Mouse (Mus musculus) midbrain, embryonic 14.5 days (tissue): ENCODE measurements around the gene Wfdc15a. TPM values are rescaled to one million over a fixed set of nuclear protein-coding genes. Genes with fewer than 3 reads are reported as not detected.

Experiments
- ATAC-seq: fragments of 200-750 bp; cut with Nextera tagmentation; 2 replicates; pipeline ENCODE4 v1.8.0; 2017; ENCODE audit warnings: moderate number of reproducible peaks, moderate library complexity; ENCODE audit not compliant: low FRiP score, low TSS enrichment
- DNase-seq: peaks from one replicate; pipeline ENCODE4 v3.0.0-alpha.2; 2015
- H3K27ac ChIP-seq: fragments of 300-500 bp; sonication (generic); replicated peaks from 2 replicates; pipeline ENCODE4 v1.5.1; 2014; ENCODE audit warnings: mild to moderate bottlenecking, low read depth, low read length, moderate library complexity
- H3K27me3 ChIP-seq: fragments of 300-500 bp; sonication (generic); 2 replicates; pipeline ENCODE4 v1.6.1; 2014; ENCODE audit warnings: low read length, control low read depth, mixed read lengths; ENCODE audit not compliant: control insufficient read depth, insufficient read depth
- H3K36me3 ChIP-seq: fragments of 300-500 bp; sonication (generic); 2 replicates; pipeline ENCODE4 v1.6.1; 2014; ENCODE audit warnings: low read length, control low read depth; ENCODE audit not compliant: control insufficient read depth, insufficient read depth
- H3K4me1 ChIP-seq: fragments of 300-500 bp; sonication (generic); 2 replicates; pipeline ENCODE4 v1.6.1; 2014; ENCODE audit warnings: mild to moderate bottlenecking, antibody characterized with exemption, low read length, control low read depth; ENCODE audit not compliant: control insufficient read depth, insufficient read depth
- H3K4me2 ChIP-seq: fragments of 300-500 bp; sonication (generic); 2 replicates; pipeline ENCODE4 v1.6.1; 2014; ENCODE audit warnings: mild to moderate bottlenecking, low read length, moderate library complexity
- H3K4me3 ChIP-seq: fragments of 300-500 bp; sonication (generic); replicated peaks from 2 replicates; pipeline ENCODE4 v1.5.1; 2014; ENCODE audit warnings: low read depth, low read length
- H3K9ac ChIP-seq: fragments of 300-500 bp; sonication (generic); replicated peaks from 2 replicates; pipeline ENCODE4 v1.6.1; 2014; ENCODE audit warnings: mild to moderate bottlenecking, low read length, moderate library complexity
- H3K9me3 ChIP-seq: fragments of 300-500 bp; sonication (generic); 2 replicates; pipeline ENCODE4 v1.6.1; 2016; ENCODE audit warnings: low read length, control low read depth, mixed read lengths; ENCODE audit not compliant: control insufficient read depth
- whole genome bisulfite sequencing: fragments of 180-500 bp; shearing (Covaris S2); extraction: QIAGEN DNeasy Blood & Tissue Kit; methylation state at CpG from one replicate; pipeline ENCODE4 v1.1.7; 2014; 5-methylcytosine and 5-hydroxymethylcytosine counted together
- polyA plus RNA-seq: library from polyadenylated mRNA; unstranded; fragments of >200 nt; fragmentation: Nextera tagmentation; extraction: Ambion mirVana; gene quantifications from 2 replicates; pipeline ENCODE4 v1.2.1, GENCODE M21; 2014

The Wfdc15a gene
- polyA plus RNA-seq, 1 experiment from 2014 or later, result not detected

DNA sequence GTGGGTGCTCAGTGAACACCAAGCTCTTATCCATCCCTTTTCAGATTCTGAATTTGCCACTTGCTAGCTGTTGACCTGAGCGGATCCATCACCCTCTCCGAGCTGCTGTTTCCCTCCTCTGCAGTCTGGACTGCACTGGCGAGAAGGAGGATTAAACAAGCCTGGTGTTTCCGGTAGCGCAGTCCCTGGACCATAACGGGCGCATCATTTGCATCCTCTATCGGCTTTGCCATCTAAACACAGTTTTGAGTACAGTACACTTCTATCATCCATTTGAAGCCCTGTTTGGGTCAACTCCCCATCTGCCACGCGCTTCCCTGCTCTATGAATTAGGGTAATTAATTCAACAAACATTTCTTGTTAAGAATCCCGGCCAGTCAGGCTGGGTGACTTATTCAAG, 29.6 kb downstream of the Wfdc15a start:
- no peaks in the 10 kb centered on the region for H3K9me3 ChIP-seq
- peaks cover 59% of the 10 kb centered on the region for H3K27me3 ChIP-seq
- no peak overlapping the region for H3K27ac ChIP-seq
- 0 out of 2 replicates have a peak overlapping the region, but pooled peaks have one; percentile 32 for H3K4me3 ChIP-seq
- peaks cover 9% of the 10 kb centered on the region; the same call in 1 of the 2 replicates for H3K4me1 ChIP-seq
- ATAC-seq (no peak), DNase-seq (peak; percentile 36)
- H3K9ac ChIP-seq, result no peak overlapping the region
- peak overlapping the region; percentile 57 for H3K4me2 ChIP-seq
- no peaks in the 10 kb centered on the region for H3K36me3 ChIP-seq
- 1% methylated on average over 11 of the region's 11 CpGs for WGBS

DNA sequence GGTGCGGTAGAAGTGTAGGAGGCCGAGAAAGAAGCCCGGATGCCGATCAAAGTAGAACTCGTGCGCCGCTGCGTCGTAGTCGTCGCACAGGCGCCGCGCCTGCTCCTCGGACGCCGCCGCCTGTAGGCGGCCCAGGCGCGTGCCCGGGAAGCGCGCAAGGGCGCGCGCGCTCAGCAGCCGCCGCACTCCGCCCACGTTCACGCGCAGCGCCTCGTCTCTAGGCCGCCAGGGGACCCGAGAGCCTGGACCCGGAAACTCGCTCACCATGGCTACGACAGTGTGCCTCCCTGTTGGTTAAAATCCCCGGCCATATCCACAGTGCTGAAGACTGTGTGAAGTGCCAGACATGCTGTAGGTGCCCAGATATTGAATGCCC, 31.4 kb downstream of the Wfdc15a start:
- Histone ChIP-seq H3K4me1 (peaks cover 9% of the 10 kb centered on the region; the same call in 1 of the 2 replicates), H3K36me3 (no peaks in the 10 kb centered on the region), H3K27ac (no peak overlapping the region), H3K27me3 (peaks cover 59% of the 10 kb centered on the region), H3K4me2 (peak overlapping the region; percentile 57), H3K9me3 (no peaks in the 10 kb centered on the region), H3K9ac (no peak overlapping the region), H3K4me3 (peak overlapping the region; percentile 33)
- ATAC-seq (no peak), DNase-seq (peak; percentile 71)
- WGBS, result 8% methylated on average over 42 of the region's 42 CpGs

DNA sequence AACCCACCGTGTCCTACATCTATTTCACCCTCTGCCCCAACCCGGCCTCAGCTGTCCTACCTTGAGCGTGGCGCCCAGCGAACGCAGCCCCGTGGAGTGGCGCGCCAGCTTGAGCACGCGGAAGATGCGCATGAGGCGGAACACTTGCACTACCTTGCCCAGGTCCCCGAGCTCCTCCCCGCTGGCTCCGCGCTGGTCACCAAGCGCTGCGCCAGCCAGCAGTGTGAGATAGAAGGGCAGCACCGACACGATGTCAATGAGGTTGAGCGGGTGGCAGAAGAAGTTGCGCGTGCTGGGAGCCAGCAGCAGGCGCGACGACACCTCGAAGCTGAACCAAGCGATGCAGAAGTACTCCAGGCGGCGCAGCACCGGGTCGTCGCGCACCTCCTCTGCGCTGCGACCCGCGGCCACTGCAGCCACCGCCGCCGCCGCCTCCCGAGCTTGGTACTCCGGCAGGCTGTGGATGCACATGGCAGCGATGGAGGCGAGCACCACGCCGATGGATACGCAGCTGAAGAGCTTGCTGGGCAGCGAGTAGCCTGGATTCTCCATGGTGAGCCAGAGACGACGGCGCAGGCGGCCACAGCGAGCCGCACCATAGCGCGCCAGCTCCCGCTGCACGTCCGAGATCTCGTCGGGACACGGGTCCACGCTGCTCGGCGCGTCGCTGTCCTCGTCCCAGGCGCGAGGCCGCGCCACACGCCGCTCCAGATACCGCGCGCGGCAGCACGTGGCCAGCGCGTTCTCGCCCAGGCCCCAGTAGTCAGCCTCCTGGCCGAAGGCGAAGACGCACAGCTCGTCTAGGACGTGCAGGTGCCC, 32.0 kb downstream of the Wfdc15a start:
- Histone ChIP-seq H3K4me2 (peak overlapping the region; percentile 57), H3K36me3 (no peaks in the 10 kb centered on the region), H3K4me3 (peak overlapping the region; percentile 33), H3K9me3 (no peaks in the 10 kb centered on the region), H3K4me1 (peaks cover 9% of the 10 kb centered on the region; the same call in 1 of the 2 replicates), H3K27ac (no peak overlapping the region), H3K27me3 (peaks cover 59% of the 10 kb centered on the region), H3K9ac (peak overlapping the region; percentile 34; the same call in 1 of the 2 replicates)
- DNase-seq, result peak; percentile 58
- peak; percentile 46 for ATAC-seq
- WGBS, result 12% methylated on average over 90 of the region's 90 CpGs

DNA sequence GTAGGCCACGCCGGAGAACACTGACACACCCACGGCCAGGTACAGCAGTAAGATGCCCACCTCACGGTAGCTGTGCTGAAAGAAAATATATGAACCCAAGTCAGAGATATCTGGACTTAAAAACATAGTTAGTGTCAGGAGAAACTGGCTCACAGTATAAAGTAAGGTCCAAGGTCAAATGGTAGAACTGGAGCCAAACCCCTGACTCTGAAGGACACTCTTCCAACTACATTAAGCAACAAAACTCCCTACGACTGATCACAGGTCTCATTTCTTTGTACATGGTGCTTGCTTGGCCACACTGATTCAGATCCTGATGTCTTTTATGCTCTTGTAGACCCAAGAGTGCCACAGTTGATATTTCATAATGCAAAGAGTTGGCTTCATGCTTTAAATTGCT, 35.0 kb downstream of the Wfdc15a start:
- ATAC-seq, result no peak
- H3K27me3 ChIP-seq, result peaks cover 40% of the 10 kb centered on the region

DNA sequence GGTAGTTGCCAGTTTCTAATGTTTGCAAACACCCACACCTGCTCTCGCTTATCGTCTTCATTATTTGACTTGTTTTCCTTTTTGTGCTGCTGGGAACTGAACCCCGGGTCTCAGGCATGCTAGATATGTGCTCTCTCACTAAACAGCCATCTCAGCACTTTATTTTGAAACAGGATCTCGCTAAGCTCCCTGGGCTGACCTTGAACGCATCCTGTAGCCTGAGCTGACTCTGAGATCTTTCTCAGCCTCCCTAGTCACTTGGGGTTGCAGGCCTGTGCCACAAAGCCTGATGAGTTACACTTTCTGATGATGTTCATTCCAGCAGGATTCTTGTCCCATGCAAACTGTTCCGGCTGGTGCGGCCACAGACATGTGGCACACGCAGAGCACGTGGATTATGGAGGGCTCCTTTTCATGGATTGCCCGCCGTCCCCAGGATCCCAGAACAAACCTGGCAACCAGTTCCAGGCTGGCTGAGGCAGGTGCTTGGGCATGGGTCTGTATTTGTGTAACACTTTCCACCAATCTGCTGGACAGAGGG, 38.3 kb downstream of the Wfdc15a start:
- peaks cover 5% of the 10 kb centered on the region; the same call in 1 of the 2 replicates for H3K36me3 ChIP-seq
- no peak for ATAC-seq

More for the DNA sequence above, 35.0 kb downstream of the Wfdc15a start:
- no peak overlapping the region for H3K4me3 ChIP-seq
- no peaks in the 10 kb centered on the region for H3K36me3 ChIP-seq
- DNase-seq, result no peak
- H3K9ac ChIP-seq, result no peak overlapping the region
- H3K9me3 ChIP-seq, result no peaks in the 10 kb centered on the region
- H3K27ac ChIP-seq, result no peak overlapping the region
- 93% methylated on average over 5 of the region's 5 CpGs for WGBS
- H3K4me1 ChIP-seq, result 0 out of 2 replicates have a peak, but pooled peaks cover 3% of the 10 kb centered on the region
- no peak overlapping the region for H3K4me2 ChIP-seq

DNA sequence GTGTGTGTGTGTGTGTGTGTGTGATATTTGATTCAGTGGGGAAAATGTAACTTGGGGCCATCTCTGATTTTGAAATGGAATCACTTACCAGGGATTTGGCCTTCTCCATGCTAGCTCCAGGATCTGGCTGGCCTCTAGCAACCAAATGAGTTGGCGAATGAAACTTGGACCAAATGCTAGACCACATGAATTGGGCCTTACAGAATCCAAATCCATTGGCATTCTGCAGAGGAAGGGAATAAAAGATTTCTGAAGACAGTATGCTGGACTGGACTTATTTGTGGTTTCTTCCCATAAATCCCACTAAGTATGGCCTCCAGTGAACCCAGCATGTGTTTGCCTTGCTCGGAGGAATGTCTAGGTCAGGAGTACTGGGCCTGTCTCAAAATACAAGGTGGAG, 41.1 kb downstream of the Wfdc15a start:
- H3K4me2 ChIP-seq, result no peak overlapping the region
- no peaks in the 10 kb centered on the region for H3K4me1 ChIP-seq
- H3K9me3 ChIP-seq, result no peaks in the 10 kb centered on the region
- DNase-seq (no peak), ATAC-seq (no peak)
- no peaks in the 10 kb centered on the region for H3K27me3 ChIP-seq
- WGBS, result 95% methylated on average over 2 of the region's 2 CpGs
- H3K27ac ChIP-seq, result no peak overlapping the region
- no peak overlapping the region for H3K9ac ChIP-seq
- no peak overlapping the region for H3K4me3 ChIP-seq
- peaks cover 23% of the 10 kb centered on the region for H3K36me3 ChIP-seq

More for the DNA sequence above, 38.3 kb downstream of the Wfdc15a start:
- Histone ChIP-seq H3K27me3 (peaks cover 6% of the 10 kb centered on the region; the same call in 1 of the 2 replicates), H3K4me1 (no peaks in the 10 kb centered on the region), H3K27ac (no peak overlapping the region), H3K9me3 (no peaks in the 10 kb centered on the region), H3K9ac (no peak overlapping the region), H3K4me2 (no peak overlapping the region), H3K4me3 (no peak overlapping the region)
- 85% methylated on average over 11 of the region's 11 CpGs for WGBS
- DNase-seq, result no peak

DNA sequence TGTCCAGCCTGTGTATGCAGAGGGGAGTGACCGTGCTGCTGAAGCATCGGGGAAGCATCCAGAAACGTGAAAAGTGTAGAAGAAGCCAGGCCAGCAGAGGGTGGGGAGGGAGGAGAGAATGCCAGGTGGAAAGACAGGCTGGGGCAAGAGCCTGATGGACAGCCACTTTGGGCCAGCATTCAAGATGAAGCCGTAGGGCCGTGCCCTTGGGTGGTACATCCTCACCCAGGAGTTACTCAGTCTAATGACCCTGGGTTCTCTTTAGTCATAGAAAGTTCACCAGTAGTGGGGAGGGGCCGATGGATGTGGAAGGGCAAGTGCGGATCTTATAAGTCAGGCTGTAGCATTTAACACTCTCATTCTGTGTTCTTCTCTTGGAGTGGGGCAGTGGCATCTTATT, 43.8 kb downstream of the Wfdc15a start:
- 93% methylated on average over 7 of the region's 7 CpGs for WGBS
- no peaks in the 10 kb centered on the region for H3K27me3 ChIP-seq

DNA sequence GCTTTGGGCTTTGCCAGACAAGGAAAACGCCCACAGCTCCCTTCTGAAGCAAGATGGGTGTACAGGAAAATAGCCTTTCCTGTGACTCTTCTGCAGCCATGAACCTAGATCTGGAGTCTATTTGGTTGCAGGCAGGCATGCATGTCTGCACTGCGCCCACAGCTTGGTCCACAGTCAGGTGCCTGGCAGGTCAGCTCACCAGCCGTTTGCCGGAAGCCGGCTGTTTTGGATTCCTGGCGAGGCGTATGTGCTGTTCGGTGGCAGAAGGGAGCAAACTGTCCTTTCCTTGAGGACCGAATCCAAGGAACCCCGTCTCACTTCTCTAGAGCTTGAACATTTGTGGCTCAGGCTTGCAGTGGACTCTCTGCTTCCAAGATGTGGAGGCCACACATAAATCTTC, 45.9 kb downstream of the Wfdc15a start:
- Histone ChIP-seq H3K4me2 (no peak overlapping the region), H3K36me3 (peaks cover 51% of the 10 kb centered on the region), H3K27ac (no peak overlapping the region), H3K27me3 (no peaks in the 10 kb centered on the region), H3K4me3 (no peak overlapping the region), H3K9me3 (no peaks in the 10 kb centered on the region), H3K9ac (no peak overlapping the region), H3K4me1 (no peaks in the 10 kb centered on the region)
- DNase-seq, result no peak
- WGBS, result 97% methylated on average over 10 of the region's 10 CpGs
- ATAC-seq, result no peak

More for the DNA sequence above, 43.8 kb downstream of the Wfdc15a start:
- Histone ChIP-seq H3K9me3 (no peaks in the 10 kb centered on the region), H3K27ac (no peak overlapping the region), H3K4me1 (no peaks in the 10 kb centered on the region), H3K9ac (no peak overlapping the region), H3K4me3 (no peak overlapping the region), H3K36me3 (peaks cover 48% of the 10 kb centered on the region), H3K4me2 (no peak overlapping the region)
- ATAC-seq, result no peak
- DNase-seq, result no peak
